Mouse (Mus musculus) gonadal fat pad, adult 2 months (tissue): ENCODE data around the gene Myh7b. TPM values are rescaled to one million over a fixed set of nuclear protein-coding genes. Genes with fewer than 3 reads are reported as not detected.

Experiments
- DNase-seq: peaks from one replicate; pipeline ENCODE4 v3.0.0-alpha.2; 2012; ENCODE audit warnings: low read depth
- polyA plus RNA-seq: library from polyadenylated mRNA; depleted of rRNA; stranded (reverse); fragments of >200 nt; gene quantifications from 2 replicates; pipeline ENCODE4 v1.2.3, GENCODE M21; 2012

Gene Myh7b
- polyA plus RNA-seq, 1 experiment: 0.15 TPM

GRCm38 (mm10) chr2:155634562-155634961 is 23.6 kb downstream of the Myh7b start:
- no peak for DNase-seq

- DNase-seq: no peak
Measured at GRCm38 (mm10) chr2:155635961-155636360, 24.9 kb downstream of the Myh7b start.

- no peak for DNase-seq
Measured at GRCm38 (mm10) chr2:155636881-155637280, 25.9 kb downstream of the Myh7b start.

- no peak for DNase-seq
Measured at GRCm38 (mm10) chr2:155637411-155637810, 26.4 kb downstream of the Myh7b start.

GRCm38 (mm10) chr2:155640656-155641055 is 29.6 kb downstream of the Myh7b start:
- no peak for DNase-seq

GRCm38 (mm10) chr2:155641540-155642472 is 30.8 kb downstream of the Myh7b start:
- no peak for DNase-seq

GRCm38 (mm10) chr2:155645746-155646145 is 34.7 kb downstream of the Myh7b start:
- DNase-seq: no peak

GRCm38 (mm10) chr2:155652618-155653017 is 41.6 kb downstream of the Myh7b start:
- no peak for DNase-seq

- no peak for DNase-seq
Measured at GRCm38 (mm10) chr2:155655759-155656372, 44.9 kb downstream of the Myh7b start.

GRCm38 (mm10) chr2:155662390-155662789 is 51.4 kb downstream of the Myh7b start:
- DNase-seq: no peak

GRCm38 (mm10) chr2:155663097-155663496 is 52.1 kb downstream of the Myh7b start:
- no peak for DNase-seq

GRCm38 (mm10) chr2:155663910-155664460 is 53.0 kb downstream of the Myh7b start:
- DNase-seq: no peak

- no peak for DNase-seq
Measured at GRCm38 (mm10) chr2:155667881-155668280, 56.9 kb downstream of the Myh7b start.

- no peak for DNase-seq
Measured at GRCm38 (mm10) chr2:155668461-155668860, 57.4 kb downstream of the Myh7b start.

- DNase-seq: no peak
Measured at GRCm38 (mm10) chr2:155671236-155671635, 60.2 kb downstream of the Myh7b start.

- DNase-seq: no peak
Measured at GRCm38 (mm10) chr2:155673546-155673945, 62.5 kb downstream of the Myh7b start.

- no peak for DNase-seq
Measured at GRCm38 (mm10) chr2:155675118-155675517, 64.1 kb downstream of the Myh7b start.

- no peak for DNase-seq
Measured at GRCm38 (mm10) chr2:155679586-155680110, 68.6 kb downstream of the Myh7b start.

GRCm38 (mm10) chr2:155680591-155680990 is 69.6 kb downstream of the Myh7b start:
- DNase-seq: no peak

GRCm38 (mm10) chr2:155681194-155681593 is 70.2 kb downstream of the Myh7b start:
- no peak for DNase-seq

GRCm38 (mm10) chr2:155681874-155682273 is 70.9 kb downstream of the Myh7b start:
- DNase-seq: no peak

- DNase-seq: no peak
Measured at GRCm38 (mm10) chr2:155683137-155683536, 72.1 kb downstream of the Myh7b start.
